Mouse (Mus musculus): ENCODE measurements around the gene Aagab. TPM values are rescaled to one million over a fixed set of nuclear protein-coding genes. Genes with fewer than 3 reads are reported as not detected.

Gene Aagab
- polyA plus RNA-seq, 1 experiment from 2014 or later, result 33.0 TPM

- no peak for DNase-seq (ENCODE audit: low spot score)
- WGBS, result 82% methylated on average over 3 of the region's 3 CpGs
- no peak for ATAC-seq (ENCODE audit: insufficient number of reproducible peaks, low FRiP score, low TSS enrichment, low read depth)
These were observed 71.0 kb downstream of the Aagab start for GRCm38 (mm10) chr9:63673494-63673805.

GRCm38 (mm10) chr9:63674613-63675012, 72.2 kb downstream of the Aagab start:
- WGBS, result 88% methylated on average over 10 of the region's 10 CpGs

More at GRCm38 (mm10) chr9:63673494-63673805, 71.0 kb downstream of the Aagab start:
- Histone ChIP-seq H3K4me3 (ENCODE audit: low read depth, low read length) (no peak overlapping the region), H3K27me3 (ENCODE audit: control insufficient read depth, insufficient read depth, low read length) (no peaks in the 10 kb centered on the region), H3K9me3 (ENCODE audit: control insufficient read depth, low read length) (no peaks in the 10 kb centered on the region), H3K9ac (ENCODE audit: low read length) (no peak overlapping the region), H3K4me1 (ENCODE audit: control insufficient read depth, insufficient read depth, low read length) (peaks cover 21% of the 10 kb centered on the region), H3K36me3 (ENCODE audit: control insufficient read depth, insufficient read depth, low read length) (no peaks in the 10 kb centered on the region), H3K4me2 (ENCODE audit: low read depth, severe bottlenecking) (no peak overlapping the region), H3K27ac (replicated peaks; ENCODE audit: low read depth, low read length) (no peak overlapping the region)

GRCm38 (mm10) chr9:63677621-63678020, 75.2 kb downstream of the Aagab start:
- Histone ChIP-seq H3K27ac (replicated peaks; ENCODE audit: low read depth, low read length) (no peak overlapping the region), H3K9ac (ENCODE audit: low read length) (no peak overlapping the region), H3K4me3 (ENCODE audit: low read depth, low read length) (no peak overlapping the region), H3K9me3 (ENCODE audit: control insufficient read depth, low read length) (no peaks in the 10 kb centered on the region), H3K4me1 (ENCODE audit: control insufficient read depth, insufficient read depth, low read length) (peaks cover 10% of the 10 kb centered on the region), H3K27me3 (ENCODE audit: control insufficient read depth, insufficient read depth, low read length) (no peaks in the 10 kb centered on the region), H3K36me3 (ENCODE audit: control insufficient read depth, insufficient read depth, low read length) (no peaks in the 10 kb centered on the region), H3K4me2 (ENCODE audit: low read depth, severe bottlenecking) (no peak overlapping the region)
- ATAC-seq (ENCODE audit: insufficient number of reproducible peaks, low FRiP score, low TSS enrichment, low read depth), result no peak
- no peak for DNase-seq (ENCODE audit: low spot score)
- WGBS, result 79% methylated on average over 3 of the region's 3 CpGs

More at GRCm38 (mm10) chr9:63674613-63675012, 72.2 kb downstream of the Aagab start:
- ATAC-seq (ENCODE audit: insufficient number of reproducible peaks, low FRiP score, low TSS enrichment, low read depth), result no peak
- H3K27me3 ChIP-seq (ENCODE audit: control insufficient read depth, insufficient read depth, low read length), result no peaks in the 10 kb centered on the region
- no peak overlapping the region for H3K4me3 ChIP-seq (ENCODE audit: low read depth, low read length)
- H3K4me2 ChIP-seq (ENCODE audit: low read depth, severe bottlenecking), result no peak overlapping the region
- H3K27ac ChIP-seq (replicated peaks; ENCODE audit: low read depth, low read length), result no peak overlapping the region
- H3K4me1 ChIP-seq (ENCODE audit: control insufficient read depth, insufficient read depth, low read length), result peaks cover 10% of the 10 kb centered on the region
- H3K36me3 ChIP-seq (ENCODE audit: control insufficient read depth, insufficient read depth, low read length), result no peaks in the 10 kb centered on the region
- DNase-seq (ENCODE audit: low spot score), result no peak
- H3K9me3 ChIP-seq (ENCODE audit: control insufficient read depth, low read length), result no peaks in the 10 kb centered on the region
- no peak overlapping the region for H3K9ac ChIP-seq (ENCODE audit: low read length)

GRCm38 (mm10) chr9:63678076-63678475, 75.6 kb downstream of the Aagab start:
- 86% methylated on average over 1 of the region's 1 CpGs for WGBS
- Histone ChIP-seq H3K4me1 (ENCODE audit: control insufficient read depth, insufficient read depth, low read length) (peaks cover 6% of the 10 kb centered on the region), H3K27ac (replicated peaks; ENCODE audit: low read depth, low read length) (no peak overlapping the region), H3K4me3 (ENCODE audit: low read depth, low read length) (no peak overlapping the region), H3K36me3 (ENCODE audit: control insufficient read depth, insufficient read depth, low read length) (no peaks in the 10 kb centered on the region), H3K4me2 (ENCODE audit: low read depth, severe bottlenecking) (no peak overlapping the region), H3K9ac (ENCODE audit: low read length) (no peak overlapping the region), H3K9me3 (ENCODE audit: control insufficient read depth, low read length) (no peaks in the 10 kb centered on the region), H3K27me3 (ENCODE audit: control insufficient read depth, insufficient read depth, low read length) (no peaks in the 10 kb centered on the region)
- ATAC-seq (ENCODE audit: insufficient number of reproducible peaks, low FRiP score, low TSS enrichment, low read depth) (no peak), DNase-seq (ENCODE audit: low spot score) (no peak)

GRCm38 (mm10) chr9:63682301-63682700, 79.8 kb downstream of the Aagab start:
- no peak overlapping the region for H3K4me2 ChIP-seq (ENCODE audit: low read depth, severe bottlenecking)
- 83% methylated on average over 9 of the region's 9 CpGs for WGBS
- DNase-seq (ENCODE audit: low spot score) (no peak), ATAC-seq (ENCODE audit: insufficient number of reproducible peaks, low FRiP score, low TSS enrichment, low read depth) (no peak)
- no peaks in the 10 kb centered on the region for H3K9me3 ChIP-seq (ENCODE audit: control insufficient read depth, low read length)
- H3K4me3 ChIP-seq (ENCODE audit: low read depth, low read length), result no peak overlapping the region
- no peak overlapping the region for H3K27ac ChIP-seq (replicated peaks; ENCODE audit: low read depth, low read length)
- H3K27me3 ChIP-seq (ENCODE audit: control insufficient read depth, insufficient read depth, low read length), result no peaks in the 10 kb centered on the region
- H3K9ac ChIP-seq (ENCODE audit: low read length), result no peak overlapping the region
- H3K4me1 ChIP-seq (ENCODE audit: control insufficient read depth, insufficient read depth, low read length), result no peaks in the 10 kb centered on the region
- no peaks in the 10 kb centered on the region for H3K36me3 ChIP-seq (ENCODE audit: control insufficient read depth, insufficient read depth, low read length)

GRCm38 (mm10) chr9:63682943-63683342, 80.5 kb downstream of the Aagab start:
- H3K27me3 ChIP-seq (ENCODE audit: control insufficient read depth, insufficient read depth, low read length), result no peaks in the 10 kb centered on the region
- H3K4me1 ChIP-seq (ENCODE audit: control insufficient read depth, insufficient read depth, low read length), result no peaks in the 10 kb centered on the region
- no peaks in the 10 kb centered on the region for H3K9me3 ChIP-seq (ENCODE audit: control insufficient read depth, low read length)
- no peaks in the 10 kb centered on the region for H3K36me3 ChIP-seq (ENCODE audit: control insufficient read depth, insufficient read depth, low read length)
- DNase-seq (ENCODE audit: low spot score) (no peak), ATAC-seq (ENCODE audit: insufficient number of reproducible peaks, low FRiP score, low TSS enrichment, low read depth) (no peak)
- H3K27ac ChIP-seq (replicated peaks; ENCODE audit: low read depth, low read length), result no peak overlapping the region
- no peak overlapping the region for H3K4me2 ChIP-seq (ENCODE audit: low read depth, severe bottlenecking)
- H3K9ac ChIP-seq (ENCODE audit: low read length), result no peak overlapping the region
- H3K4me3 ChIP-seq (ENCODE audit: low read depth, low read length), result no peak overlapping the region
- WGBS, result 91% methylated on average over 2 of the region's 2 CpGs

GRCm38 (mm10) chr9:63684277-63684676, 81.8 kb downstream of the Aagab start:
- no peak overlapping the region for H3K4me3 ChIP-seq (ENCODE audit: low read depth, low read length)
- DNase-seq (ENCODE audit: low spot score), result no peak
- H3K36me3 ChIP-seq (ENCODE audit: control insufficient read depth, insufficient read depth, low read length), result no peaks in the 10 kb centered on the region
- no peak for ATAC-seq (ENCODE audit: insufficient number of reproducible peaks, low FRiP score, low TSS enrichment, low read depth)
- no peaks in the 10 kb centered on the region for H3K27me3 ChIP-seq (ENCODE audit: control insufficient read depth, insufficient read depth, low read length)
- H3K9me3 ChIP-seq (ENCODE audit: control insufficient read depth, low read length), result no peaks in the 10 kb centered on the region
- 91% methylated on average over 6 of the region's 6 CpGs for WGBS
- H3K27ac ChIP-seq (replicated peaks; ENCODE audit: low read depth, low read length), result no peak overlapping the region
- H3K4me1 ChIP-seq (ENCODE audit: control insufficient read depth, insufficient read depth, low read length), result no peaks in the 10 kb centered on the region
- no peak overlapping the region for H3K4me2 ChIP-seq (ENCODE audit: low read depth, severe bottlenecking)
- no peak overlapping the region for H3K9ac ChIP-seq (ENCODE audit: low read length)

GRCm38 (mm10) chr9:63685352-63685751, 82.9 kb downstream of the Aagab start:
- Histone ChIP-seq H3K27me3 (ENCODE audit: control insufficient read depth, insufficient read depth, low read length) (no peaks in the 10 kb centered on the region), H3K27ac (replicated peaks; ENCODE audit: low read depth, low read length) (no peak overlapping the region), H3K4me2 (ENCODE audit: low read depth, severe bottlenecking) (no peak overlapping the region), H3K4me1 (ENCODE audit: control insufficient read depth, insufficient read depth, low read length) (no peaks in the 10 kb centered on the region), H3K9me3 (ENCODE audit: control insufficient read depth, low read length) (no peaks in the 10 kb centered on the region; the same call in 1 of the 2 replicates), H3K9ac (ENCODE audit: low read length) (no peak overlapping the region), H3K36me3 (ENCODE audit: control insufficient read depth, insufficient read depth, low read length) (no peaks in the 10 kb centered on the region; the same call in 1 of the 2 replicates), H3K4me3 (ENCODE audit: low read depth, low read length) (no peak overlapping the region)
- WGBS, result 83% methylated on average over 5 of the region's 5 CpGs
- ATAC-seq (ENCODE audit: insufficient number of reproducible peaks, low FRiP score, low TSS enrichment, low read depth) (no peak), DNase-seq (ENCODE audit: low spot score) (no peak)

GRCm38 (mm10) chr9:63687413-63688015, 85.1 kb downstream of the Aagab start:
- no peak for DNase-seq (ENCODE audit: low spot score)
- Histone ChIP-seq H3K9me3 (ENCODE audit: control insufficient read depth, low read length) (no peaks in the 10 kb centered on the region; the same call in 1 of the 2 replicates), H3K36me3 (ENCODE audit: control insufficient read depth, insufficient read depth, low read length) (no peaks in the 10 kb centered on the region; the same call in 1 of the 2 replicates), H3K9ac (ENCODE audit: low read length) (no peak overlapping the region), H3K4me3 (ENCODE audit: low read depth, low read length) (no peak overlapping the region), H3K4me2 (ENCODE audit: low read depth, severe bottlenecking) (no peak overlapping the region), H3K27me3 (ENCODE audit: control insufficient read depth, insufficient read depth, low read length) (no peaks in the 10 kb centered on the region), H3K27ac (replicated peaks; ENCODE audit: low read depth, low read length) (no peak overlapping the region), H3K4me1 (ENCODE audit: control insufficient read depth, insufficient read depth, low read length) (no peaks in the 10 kb centered on the region)
- no peak for ATAC-seq (ENCODE audit: insufficient number of reproducible peaks, low FRiP score, low TSS enrichment, low read depth)
- 83% methylated on average over 7 of the region's 7 CpGs for WGBS
